Mouse (Mus musculus): ENCODE results near the gene Gramd1b. TPM values are rescaled to one million over a fixed set of nuclear protein-coding genes. Genes with fewer than 3 reads are reported as not detected.

The Gramd1b gene
- polyA plus RNA-seq, 1 experiment, result 5.4 TPM

DNA sequence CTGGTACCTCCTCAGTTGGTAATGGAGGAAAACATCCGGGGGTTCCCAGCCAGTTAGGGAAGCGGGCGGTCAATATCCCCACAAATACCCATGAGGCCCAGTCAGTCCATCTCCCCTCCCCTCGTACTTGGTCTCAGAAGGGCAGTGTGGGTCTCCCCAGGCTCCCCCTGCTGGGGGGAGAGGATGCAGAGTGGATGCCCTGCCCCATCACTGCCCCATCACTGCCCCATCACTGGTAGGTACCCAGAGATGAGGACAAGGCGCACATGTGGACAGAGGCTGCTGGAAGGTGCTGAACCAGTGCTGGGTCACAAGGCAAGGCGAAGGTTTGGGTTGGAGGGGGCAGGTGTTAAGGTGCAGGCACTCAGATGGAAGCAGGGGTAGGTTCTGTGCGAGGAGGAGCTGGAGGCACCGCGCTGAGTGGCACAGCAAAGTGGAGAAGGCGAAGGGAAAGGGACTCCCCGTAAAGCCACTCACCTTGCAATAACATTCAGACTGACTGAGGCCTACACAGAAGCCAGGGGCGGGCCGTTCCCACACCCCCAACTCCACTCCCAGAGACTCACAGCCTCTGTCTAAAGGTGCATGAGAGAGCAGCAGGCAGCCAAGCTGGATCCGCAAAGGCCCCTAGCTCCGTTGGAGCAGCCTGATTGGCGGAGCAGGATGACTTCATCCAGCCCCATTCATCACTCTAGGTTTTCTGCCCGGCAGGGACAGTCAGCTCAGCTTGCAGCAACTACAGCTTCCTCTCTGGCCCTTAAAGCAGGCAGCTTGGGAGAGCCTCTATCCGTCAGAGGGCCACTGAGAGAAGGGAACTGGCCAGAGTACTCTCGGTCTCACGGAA, 139.1 kb downstream of the Gramd1b start:
- H3K4me1 ChIP-seq (ENCODE audit: control insufficient read depth, insufficient read depth, insufficient read length, low read length), result no peaks in the 10 kb centered on the region
- no peak overlapping the region for H3K27ac ChIP-seq (replicated peaks; ENCODE audit: low read depth, low read length)
- no peak overlapping the region for H3K4me3 ChIP-seq (ENCODE audit: insufficient read depth, low read depth, low read length)

DNA sequence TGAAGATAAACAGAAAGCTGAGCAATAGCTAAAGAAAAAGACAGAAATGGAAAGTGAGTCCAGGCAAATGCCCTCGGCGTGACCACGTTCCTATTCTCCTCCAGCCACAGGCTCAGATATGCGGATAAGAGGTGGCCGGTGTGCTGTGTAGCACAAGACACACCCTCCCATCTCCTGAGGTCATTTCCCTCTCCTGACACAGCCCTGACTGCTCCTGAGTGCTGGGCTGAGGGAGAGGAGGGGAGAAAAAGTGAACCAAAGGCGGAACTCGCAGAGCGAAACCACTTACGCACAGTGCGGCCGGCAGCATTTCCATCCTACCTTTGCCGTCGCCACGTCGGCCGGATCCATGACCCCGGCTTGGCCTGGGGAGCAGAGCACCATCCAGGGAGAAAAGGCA, 139.8 kb downstream of the Gramd1b start:
- Histone ChIP-seq H3K27ac (replicated peaks; ENCODE audit: low read depth, low read length) (no peak overlapping the region), H3K4me1 (ENCODE audit: control insufficient read depth, insufficient read depth, insufficient read length, low read length) (no peaks in the 10 kb centered on the region), H3K4me3 (ENCODE audit: insufficient read depth, low read depth, low read length) (no peak overlapping the region; the same call in 1 of the 2 replicates)

DNA sequence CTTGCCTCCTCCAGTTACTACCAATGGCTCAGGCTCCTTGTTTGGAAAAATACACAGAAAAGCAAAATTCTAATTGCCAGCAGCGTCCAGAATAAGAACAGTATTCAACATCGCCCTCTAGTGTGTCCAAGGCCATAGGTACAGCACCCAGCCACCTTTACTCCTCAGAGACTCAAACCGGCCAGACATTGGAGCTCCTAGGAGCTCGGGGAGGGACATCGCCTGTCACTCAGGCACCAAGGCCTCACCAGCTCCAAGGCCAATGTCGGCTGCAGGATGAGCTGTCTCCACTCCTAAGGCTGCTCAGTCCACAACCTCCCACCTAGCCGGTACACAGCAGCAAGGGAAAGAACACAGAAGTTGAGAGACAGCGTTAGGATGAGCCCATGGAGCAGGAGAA, 140.3 kb downstream of the Gramd1b start:
- Histone ChIP-seq H3K4me3 (ENCODE audit: insufficient read depth, low read depth, low read length) (no peak overlapping the region), H3K27ac (replicated peaks; ENCODE audit: low read depth, low read length) (no peak overlapping the region), H3K4me1 (ENCODE audit: control insufficient read depth, insufficient read depth, insufficient read length, low read length) (no peaks in the 10 kb centered on the region)

DNA sequence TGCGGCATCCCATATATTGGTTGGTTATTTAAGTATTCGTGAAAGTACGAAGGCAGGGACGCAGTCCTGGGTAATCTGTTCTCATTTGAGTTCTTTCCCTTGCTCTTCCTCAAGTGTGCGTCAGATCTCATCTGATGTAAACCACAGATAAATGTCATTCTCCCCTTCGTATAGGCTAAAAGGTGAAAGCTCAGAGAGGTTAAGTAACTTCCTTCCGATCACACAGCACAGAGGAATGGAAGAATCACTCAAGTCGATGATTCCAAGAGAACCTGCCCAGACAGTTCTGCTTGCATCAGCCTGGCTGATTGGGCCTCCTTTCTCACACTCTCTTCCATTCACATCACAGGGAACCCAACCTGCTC, 140.8 kb downstream of the Gramd1b start:
- H3K4me3 ChIP-seq (ENCODE audit: insufficient read depth, low read depth, low read length), result no peak overlapping the region
- no peak overlapping the region for H3K27ac ChIP-seq (replicated peaks; ENCODE audit: low read depth, low read length)
- no peaks in the 10 kb centered on the region for H3K4me1 ChIP-seq (ENCODE audit: control insufficient read depth, insufficient read depth, insufficient read length, low read length)

DNA sequence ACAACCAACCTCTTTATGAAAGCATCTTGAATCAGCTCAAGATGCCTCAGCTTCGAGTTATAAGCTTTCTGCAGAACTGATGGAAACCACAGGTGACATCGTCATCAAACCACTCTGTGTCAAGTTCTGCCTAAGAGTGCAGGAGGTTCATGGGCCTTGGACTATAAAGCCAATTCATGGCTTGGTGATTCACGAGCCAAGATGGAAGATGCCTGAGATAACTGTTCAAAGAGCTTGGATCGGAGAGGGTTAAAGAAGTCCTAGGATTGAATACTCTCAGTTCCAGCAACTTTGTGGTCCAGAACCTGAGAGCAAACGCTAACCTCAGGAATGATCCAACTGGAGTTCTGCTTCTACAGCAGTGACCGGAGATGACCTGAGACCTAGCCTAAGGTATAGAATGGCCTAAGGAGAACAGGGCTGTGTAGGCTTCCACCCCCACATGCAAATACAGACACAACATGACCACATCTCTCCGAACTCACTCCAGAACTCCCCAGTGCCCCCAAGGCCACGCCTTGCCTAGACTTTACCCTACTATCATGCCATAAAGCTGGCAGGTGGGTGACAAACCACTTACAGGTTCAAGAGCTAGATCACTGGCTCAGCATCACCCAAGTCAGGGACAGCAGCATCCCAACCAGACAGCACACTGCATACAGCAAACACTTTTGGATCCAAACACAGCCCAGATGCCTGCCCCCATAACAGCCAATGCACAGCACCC, 141.4 kb downstream of the Gramd1b start:
- Histone ChIP-seq H3K4me1 (ENCODE audit: control insufficient read depth, insufficient read depth, insufficient read length, low read length) (no peaks in the 10 kb centered on the region), H3K4me3 (ENCODE audit: insufficient read depth, low read depth, low read length) (no peak overlapping the region), H3K27ac (replicated peaks; ENCODE audit: low read depth, low read length) (no peak overlapping the region)

DNA sequence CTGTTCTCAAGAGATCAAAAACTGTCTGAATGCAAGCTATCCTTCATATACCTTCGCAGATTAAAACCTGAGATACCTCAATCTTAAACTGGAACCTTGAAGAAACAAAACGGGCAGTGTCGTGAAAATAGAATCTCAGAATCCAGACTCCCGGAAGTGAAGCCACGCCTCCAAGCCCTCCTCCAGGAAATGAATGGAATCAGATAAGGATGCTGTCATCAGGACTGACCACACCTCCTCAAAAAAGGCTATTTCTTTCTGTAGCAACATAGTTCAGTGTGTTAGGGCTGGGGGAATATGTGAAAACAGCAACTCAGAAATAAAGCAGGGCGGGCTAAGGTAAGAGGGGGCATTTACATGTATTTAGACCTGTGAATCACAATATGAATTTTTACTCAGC, 142.0 kb downstream of the Gramd1b start:
- no peaks in the 10 kb centered on the region for H3K4me1 ChIP-seq (ENCODE audit: control insufficient read depth, insufficient read depth, insufficient read length, low read length)
- H3K4me3 ChIP-seq (ENCODE audit: insufficient read depth, low read depth, low read length), result no peak overlapping the region
- no peak overlapping the region for H3K27ac ChIP-seq (replicated peaks; ENCODE audit: low read depth, low read length)

DNA sequence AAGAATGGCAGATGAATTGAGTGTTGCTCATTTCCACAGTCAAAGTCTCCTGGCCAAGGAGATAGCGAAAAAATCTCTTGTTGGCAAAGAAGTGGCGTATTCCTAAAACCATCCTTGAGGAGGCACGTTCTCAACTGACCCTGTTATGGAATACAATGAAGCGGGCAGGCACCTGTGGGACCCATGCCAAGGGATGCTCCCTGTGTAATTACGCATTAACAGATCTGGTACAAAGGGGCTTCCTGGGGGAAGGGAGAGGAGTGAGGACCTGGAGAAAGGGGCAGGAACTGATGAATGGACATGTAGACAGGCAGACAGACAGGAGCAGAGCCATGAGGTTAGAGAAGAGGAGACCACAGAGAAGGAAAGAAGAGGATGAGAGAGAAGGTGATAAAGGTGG, 146.4 kb downstream of the Gramd1b start:
- H3K27ac ChIP-seq (replicated peaks; ENCODE audit: low read depth, low read length), result no peak overlapping the region
- no peak overlapping the region for H3K4me3 ChIP-seq (ENCODE audit: insufficient read depth, low read depth, low read length)
- H3K4me1 ChIP-seq (ENCODE audit: control insufficient read depth, insufficient read depth, insufficient read length, low read length), result peaks cover 4% of the 10 kb centered on the region; the same call in 1 of the 2 replicates

DNA sequence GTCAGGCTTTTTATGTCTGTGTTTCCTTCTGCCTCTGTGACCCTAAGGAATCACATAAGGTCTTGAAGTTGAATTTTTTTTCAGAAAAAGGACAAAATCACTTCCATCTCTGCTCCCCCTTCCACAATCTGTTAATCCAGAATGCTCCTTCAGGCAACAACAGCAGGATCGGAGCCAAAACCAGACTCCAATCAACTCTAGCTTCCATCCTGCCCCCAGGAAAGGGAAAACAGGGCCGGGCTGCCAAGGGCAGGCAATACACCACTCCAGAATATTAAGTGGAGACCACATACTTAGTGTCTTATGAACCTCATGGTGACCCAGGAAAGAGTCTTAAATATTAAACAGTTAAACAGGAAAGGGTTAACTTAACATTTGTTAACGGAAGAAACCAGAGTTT, 148.7 kb downstream of the Gramd1b start:
- Histone ChIP-seq H3K4me1 (ENCODE audit: control insufficient read depth, insufficient read depth, insufficient read length, low read length) (peaks cover 4% of the 10 kb centered on the region; the same call in 1 of the 2 replicates), H3K4me3 (ENCODE audit: insufficient read depth, low read depth, low read length) (no peak overlapping the region), H3K27ac (replicated peaks; ENCODE audit: low read depth, low read length) (no peak overlapping the region)

DNA sequence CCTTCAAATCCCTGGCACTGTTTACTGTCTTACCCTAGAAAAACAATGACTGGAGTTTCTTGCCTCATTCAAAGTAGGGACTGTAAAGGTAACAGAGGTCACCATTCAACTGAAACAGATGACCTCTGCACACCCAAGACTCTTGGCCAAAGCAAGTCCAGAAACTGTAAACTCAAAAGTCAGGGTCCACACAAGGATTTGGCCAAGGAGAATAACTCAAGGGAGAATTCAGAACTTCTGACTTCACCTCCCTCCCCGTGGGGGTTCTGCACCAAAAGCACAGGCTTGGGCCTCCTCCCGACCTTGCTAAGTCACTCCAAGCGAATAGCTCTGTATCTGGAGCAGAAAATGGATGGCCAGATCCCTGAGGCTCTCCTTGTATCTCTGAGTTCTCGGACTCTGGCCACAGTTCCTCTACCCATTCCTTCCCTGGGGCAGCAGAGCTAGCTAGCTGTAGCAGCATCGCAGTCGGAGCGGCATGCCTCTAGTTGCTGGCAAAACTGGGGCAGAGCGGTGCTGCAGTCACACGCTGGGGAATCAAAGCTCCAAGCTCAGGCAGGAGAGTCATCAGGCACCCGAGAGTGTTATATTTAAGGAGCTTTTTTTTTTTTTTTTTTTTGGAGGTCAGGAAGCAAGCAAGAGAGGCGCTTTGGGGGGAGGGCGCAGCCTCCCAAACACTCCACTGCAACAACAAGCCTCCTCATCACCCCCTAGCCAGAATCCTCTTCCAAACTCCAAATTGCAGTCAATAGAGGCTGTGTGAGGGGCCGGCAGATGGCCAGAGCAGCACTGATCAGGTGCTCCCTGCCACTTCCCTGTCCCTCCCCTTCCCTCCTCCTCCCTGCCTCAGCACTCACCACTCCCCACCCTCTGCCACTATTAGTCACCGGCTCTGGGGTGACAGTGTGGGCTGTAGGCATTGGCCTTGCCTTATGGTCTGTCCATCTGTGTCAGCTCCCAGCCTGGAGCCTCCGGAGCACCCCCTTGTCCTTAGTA, 149.5 kb downstream of the Gramd1b start:
- peak overlapping the region; percentile 46 for H3K27ac ChIP-seq (replicated peaks; ENCODE audit: low read depth, low read length)

DNA sequence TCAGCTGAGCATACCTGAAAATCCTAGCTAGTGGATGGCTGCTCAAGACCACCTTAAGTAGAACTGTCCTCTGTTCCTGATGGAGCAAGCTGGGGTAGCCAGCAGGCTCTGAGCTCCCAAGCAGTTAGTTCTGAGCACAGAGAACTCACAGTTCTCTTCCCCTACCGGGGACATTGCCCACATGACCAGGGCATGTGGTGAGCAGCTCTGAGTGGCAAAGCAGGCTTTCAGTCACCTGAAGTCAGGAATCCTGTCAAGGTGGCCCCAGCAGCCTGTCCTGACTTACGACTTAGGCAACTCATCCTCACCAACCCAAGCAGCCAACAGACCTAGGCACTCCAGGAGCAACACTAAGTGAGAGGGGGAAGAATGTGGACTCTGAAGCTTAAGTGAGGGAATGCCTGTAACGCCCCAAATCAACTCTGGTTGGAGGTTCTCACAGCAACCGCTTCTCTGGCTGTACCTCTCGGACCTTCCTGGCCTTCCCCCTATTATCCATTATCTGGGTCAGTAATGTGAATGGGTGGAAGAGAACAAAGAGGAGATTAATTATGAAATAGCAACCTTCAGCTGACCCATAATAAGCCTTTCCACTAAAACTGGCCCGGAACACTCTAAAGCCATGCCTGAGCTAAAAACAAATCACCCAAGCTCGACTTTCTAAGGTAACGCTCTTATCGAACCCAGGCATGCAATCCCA, 154.3 kb downstream of the Gramd1b start:
- Histone ChIP-seq H3K4me3 (ENCODE audit: insufficient read depth, low read depth, low read length) (no peak overlapping the region), H3K27ac (replicated peaks; ENCODE audit: low read depth, low read length) (no peak overlapping the region), H3K4me1 (ENCODE audit: control insufficient read depth, insufficient read depth, insufficient read length, low read length) (no peaks in the 10 kb centered on the region; the same call in 1 of the 2 replicates)

More for the DNA sequence above, 149.5 kb downstream of the Gramd1b start:
- H3K4me1 ChIP-seq (ENCODE audit: control insufficient read depth, insufficient read depth, insufficient read length, low read length), result peaks cover 4% of the 10 kb centered on the region; the same call in 1 of the 2 replicates
- H3K4me3 ChIP-seq (ENCODE audit: insufficient read depth, low read depth, low read length), result no peak overlapping the region

DNA sequence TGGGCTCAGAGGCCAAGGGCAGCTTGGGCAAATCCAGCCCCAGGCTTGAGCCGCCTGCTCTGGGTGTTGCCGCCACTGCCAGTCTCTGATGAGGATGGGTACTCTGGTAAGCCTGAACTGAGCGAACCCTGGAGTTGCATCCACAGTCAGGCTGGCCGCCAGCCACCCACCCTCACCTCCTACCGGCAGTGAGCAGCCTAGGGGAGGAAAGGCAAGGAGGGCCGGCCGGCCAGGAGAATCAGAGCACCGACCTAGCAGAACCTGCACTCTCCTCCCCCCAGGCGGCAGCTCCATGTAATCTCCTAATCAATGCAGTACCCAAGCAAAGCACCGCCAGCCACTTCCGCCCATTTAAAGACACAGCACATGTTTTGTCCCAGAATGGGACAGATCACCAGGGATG, 155.0 kb downstream of the Gramd1b start:
- H3K27ac ChIP-seq (replicated peaks; ENCODE audit: low read depth, low read length), result no peak overlapping the region
- no peak overlapping the region for H3K4me3 ChIP-seq (ENCODE audit: insufficient read depth, low read depth, low read length)
- no peaks in the 10 kb centered on the region for H3K4me1 ChIP-seq (ENCODE audit: control insufficient read depth, insufficient read depth, insufficient read length, low read length)

DNA sequence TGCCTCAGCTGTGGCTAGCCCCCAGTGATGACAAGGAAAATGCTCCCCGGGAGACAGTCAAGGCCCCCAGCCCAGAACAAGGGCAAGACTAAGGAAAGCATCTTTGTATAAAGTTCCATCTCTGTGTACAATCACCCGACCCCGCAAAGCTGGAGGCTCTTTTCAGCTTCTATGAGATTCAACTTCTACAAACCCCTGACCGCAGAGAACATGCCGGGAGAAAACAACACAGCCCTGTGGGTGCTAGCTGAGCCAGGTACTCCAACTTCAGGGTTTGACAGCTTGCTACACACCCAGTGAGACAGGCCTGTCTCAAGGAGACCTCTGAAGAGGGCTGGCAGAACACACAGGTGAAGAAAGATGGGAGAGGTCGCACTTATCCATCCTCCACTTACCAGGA, 155.7 kb downstream of the Gramd1b start:
- Histone ChIP-seq H3K4me3 (ENCODE audit: insufficient read depth, low read depth, low read length) (no peak overlapping the region), H3K4me1 (ENCODE audit: control insufficient read depth, insufficient read depth, insufficient read length, low read length) (no peaks in the 10 kb centered on the region), H3K27ac (replicated peaks; ENCODE audit: low read depth, low read length) (no peak overlapping the region)

DNA sequence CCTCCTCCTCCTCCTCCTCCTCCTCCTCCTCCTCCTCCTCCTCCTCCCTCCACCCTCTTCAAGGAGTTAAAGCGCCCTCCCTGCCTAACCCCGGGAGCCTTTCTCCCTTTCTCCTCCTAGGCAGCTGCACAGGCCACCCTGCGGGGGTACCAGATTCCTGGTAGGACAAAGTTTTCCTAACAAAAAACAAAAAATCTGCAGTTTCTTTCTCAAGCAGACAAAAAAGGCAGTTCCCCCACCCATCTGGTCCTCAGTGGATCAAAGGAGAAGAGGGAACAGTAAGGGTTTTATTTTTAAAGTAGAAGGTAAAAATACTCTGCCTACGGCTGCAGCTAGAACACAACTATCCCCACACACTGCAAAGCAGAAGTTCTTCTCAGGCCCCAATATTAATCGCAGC, 156.2 kb downstream of the Gramd1b start:
- no peaks in the 10 kb centered on the region for H3K4me1 ChIP-seq (ENCODE audit: control insufficient read depth, insufficient read depth, insufficient read length, low read length)
- no peak overlapping the region for H3K4me3 ChIP-seq (ENCODE audit: insufficient read depth, low read depth, low read length)
- H3K27ac ChIP-seq (replicated peaks; ENCODE audit: low read depth, low read length), result no peak overlapping the region

DNA sequence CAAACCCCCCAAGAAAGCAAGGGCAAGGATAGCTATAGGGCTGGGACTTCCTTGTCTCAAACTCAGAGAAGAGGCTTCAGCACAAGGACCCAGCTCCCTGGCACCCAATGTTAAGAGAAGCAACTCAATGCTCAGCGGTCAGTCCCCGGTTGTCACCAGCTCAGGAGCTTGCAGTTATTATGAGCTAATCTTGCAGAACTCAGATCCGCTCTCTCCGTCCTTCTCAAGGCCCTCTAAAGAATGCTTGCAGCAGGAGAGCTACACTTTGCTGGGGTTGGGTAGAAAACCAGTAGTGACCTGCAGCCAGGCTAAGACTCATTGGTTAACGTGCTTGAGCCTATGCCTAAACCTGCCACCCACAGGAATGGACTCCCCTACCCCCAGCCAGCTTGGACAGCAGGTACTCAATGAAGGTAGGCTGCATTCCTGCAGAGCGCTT, 156.6 kb downstream of the Gramd1b start:
- Histone ChIP-seq H3K27ac (replicated peaks; ENCODE audit: low read depth, low read length) (no peak overlapping the region), H3K4me1 (ENCODE audit: control insufficient read depth, insufficient read depth, insufficient read length, low read length) (no peaks in the 10 kb centered on the region), H3K4me3 (ENCODE audit: insufficient read depth, low read depth, low read length) (no peak overlapping the region)

Measured in brown adipose tissue, adult 24 weeks (tissue).